Mouse (Mus musculus): Measurements from ENCODE around the gene Spata20. TPM values are rescaled to one million over a fixed set of nuclear protein-coding genes. Genes with fewer than 3 reads are reported as not detected.

Spata20 gene
- polyA plus RNA-seq (2012; rRNA removed), result 0.23 and 0.24 TPM in 2 replicates

GRCm38 (mm10) chr11:94486001-94486400 is at the start of gene Spata20:
Gene Spata20 (minus strand): TSS chr11:94486179.

DNA sequence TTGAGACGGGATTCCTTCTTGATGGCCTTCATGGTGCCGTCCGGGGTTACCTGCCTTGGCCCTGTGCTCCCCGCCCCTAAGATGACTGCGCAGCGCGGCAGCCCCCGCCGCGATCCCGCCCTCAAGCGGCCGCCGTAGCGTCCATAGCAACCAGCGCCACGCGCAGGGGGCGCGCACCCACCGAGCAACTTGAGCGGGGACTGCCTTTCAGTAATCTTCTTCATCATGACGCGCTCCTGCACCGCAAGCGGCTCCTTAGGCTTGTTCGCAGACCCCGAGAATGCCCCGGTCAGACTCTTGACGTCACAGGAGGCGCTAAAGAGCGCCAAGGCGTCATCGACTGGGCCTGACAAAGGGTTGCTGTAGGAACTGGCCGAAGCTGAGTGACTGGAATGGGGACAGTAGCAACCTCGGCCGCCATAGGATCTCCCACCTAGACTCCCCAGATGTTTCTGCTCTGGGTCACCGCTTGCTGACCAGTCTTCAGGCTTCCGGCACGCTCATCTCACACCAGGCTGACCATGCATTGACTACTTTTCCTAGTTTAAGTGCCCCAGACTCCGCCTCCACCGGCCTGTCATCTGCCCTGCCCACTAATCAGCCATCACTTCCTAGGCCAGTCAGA is 35.4 kb upstream of the Spata20 start, which contains the start of gene Mycbpap:
Gene Mycbpap, minus strand, starts transcription at position 524 of the 625 bp plus-strand sequence.

DNA sequence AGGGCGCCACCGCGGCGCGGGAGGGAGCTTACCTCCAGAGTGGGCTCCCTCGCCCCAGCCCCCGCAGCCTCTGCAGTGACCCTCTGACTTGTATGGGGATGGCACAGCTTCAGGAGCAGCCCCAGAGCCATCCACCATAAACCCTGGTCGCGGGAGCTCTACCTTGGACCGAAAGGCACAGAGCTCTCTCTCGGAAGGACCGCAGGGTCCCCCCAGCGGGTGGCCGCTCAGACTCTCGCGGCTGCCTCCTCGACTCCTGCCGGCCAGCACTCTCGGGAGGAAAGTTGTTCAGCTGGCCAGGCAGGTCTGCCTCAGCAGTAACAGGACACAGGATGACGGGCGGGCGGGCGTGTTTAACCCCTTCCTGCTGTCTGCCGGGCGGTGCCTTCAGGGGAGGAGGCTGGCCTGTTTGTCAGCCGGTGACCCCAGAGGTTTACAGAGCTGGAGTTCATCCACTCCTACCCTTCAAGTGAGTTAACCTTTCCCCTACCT is 13.7 kb upstream of the Spata20 start, which contains the start of gene Epn3:
Gene Epn3, minus strand, starts transcription at position 314 of the 492 bp plus-strand sequence.

GRCm38 (mm10) chr11:94473707-94474543 is 12.1 kb downstream of the Spata20 start, which contains the start of gene Cacna1g:
Gene Cacna1g (minus strand): TSS chr11:94474198.

Other genes with a start within 250 kb of the Spata20 start
- 0.60 and 1.0 TPM in 2 replicates for gene Wfikkn2, start 240.2 kb downstream of the Spata20 start, polyA plus RNA-seq (2012; rRNA removed)
- gene Gm21885, start 204.3 kb downstream of the Spata20 start, polyA plus RNA-seq (2012; rRNA removed), result not detected in 2 replicates
- 0.78 and 1.2 TPM in 2 replicates for gene Luc7l3, start 164.2 kb downstream of the Spata20 start, polyA plus RNA-seq (2012; rRNA removed)
- 61.2 and 65.7 TPM in 2 replicates for gene Ankrd40, start 158.2 kb downstream of the Spata20 start, polyA plus RNA-seq (2012; rRNA removed)
- 129 and 173 TPM in 2 replicates for gene Abcc3, start 93.2 kb downstream of the Spata20 start, polyA plus RNA-seq (2012; rRNA removed)
- gene Cacna1g, start 12.0 kb downstream of the Spata20 start, polyA plus RNA-seq (2012; rRNA removed), result 5.4 and 8.9 TPM in 2 replicates
- gene Epn3, start 13.8 kb upstream of the Spata20 start, polyA plus RNA-seq (2012; rRNA removed), result 58.6 and 121 TPM in 2 replicates
- 0.82 and 1.1 TPM in 2 replicates for gene Mycbpap, start 35.6 kb upstream of the Spata20 start, polyA plus RNA-seq (2012; rRNA removed)
- 5.7 and 6.0 TPM in 2 replicates for gene Rsad1, start 63.1 kb upstream of the Spata20 start, polyA plus RNA-seq (2012; rRNA removed)
- gene Chad, start 78.9 kb upstream of the Spata20 start, polyA plus RNA-seq (2012; rRNA removed), result 15.3 and 21.6 TPM in 2 replicates
- 9.9 and 11.3 TPM in 2 replicates for gene Acsf2, start 115.7 kb upstream of the Spata20 start, polyA plus RNA-seq (2012; rRNA removed)
- 31.1 and 39.8 TPM in 2 replicates for gene Lrrc59, start 143.6 kb upstream of the Spata20 start, polyA plus RNA-seq (2012; rRNA removed)
- gene Mrpl27, start 167.6 kb upstream of the Spata20 start, polyA plus RNA-seq (2012; rRNA removed), result 7.5 and 8.3 TPM in 2 replicates
- gene Eme1, start 167.8 kb upstream of the Spata20 start, polyA plus RNA-seq (2012; rRNA removed), result 0.55 and 0.58 TPM in 2 replicates
- gene Xylt2, start 191.3 kb upstream of the Spata20 start, polyA plus RNA-seq (2012; rRNA removed), result 15.4 and 16.1 TPM in 2 replicates
- gene Gm11541, start 218.3 kb upstream of the Spata20 start, polyA plus RNA-seq (2012; rRNA removed), result not detected in 2 replicates

All from stomach, adult 2 months (tissue).